Mouse (Mus musculus): Measurements from ENCODE around the gene Lamc1. TPM values are rescaled to one million over a fixed set of nuclear protein-coding genes. Genes with fewer than 3 reads are reported as not detected.

Lamc1 gene
- total and polyA plus RNA-seq, 2 experiments = 8.1 to 11.5 TPM

GRCm38 (mm10) chr1:153312992-153313391 is 19.6 kb downstream of the Lamc1 start:
- H3K27ac ChIP-seq (replicated peaks; ENCODE audit: insufficient read depth, low read depth, low read length) = no peak overlapping the region
- no peaks in the 10 kb centered on the region for H3K36me3 ChIP-seq (ENCODE audit: control insufficient read depth, insufficient read depth, low read length)
- 96% methylated on average over 5 of the region's 5 CpGs for WGBS
- H3K79me2 ChIP-seq (ENCODE audit: control insufficient read depth, insufficient read depth, low read length) = peaks cover 13% of the 10 kb centered on the region; the same call in 1 of the 2 replicates
- TF ChIP-seq CTCF (IDR thresholded peaks at IDR 0.05; ENCODE audit: low read depth, low read length) = no peak
- no peak for TF ChIP-seq POLR2A (IDR thresholded peaks at IDR 0.05; ENCODE audit: extremely low read depth, insufficient read depth, low read length)
- peaks cover 7% of the 10 kb centered on the region for H3K4me1 ChIP-seq (ENCODE audit: control insufficient read depth, insufficient read depth, low read length)
- H3K9ac ChIP-seq (ENCODE audit: low read depth, low read length) = no peak overlapping the region
- no peak for DNase-seq (ENCODE audit: extremely low read depth, low read depth, low spot score)
- H3K27me3 ChIP-seq (ENCODE audit: control insufficient read depth, insufficient read depth, low read length) = no peaks in the 10 kb centered on the region
- H3K4me3 ChIP-seq (ENCODE audit: insufficient read depth, low read depth, low read length) = no peak overlapping the region

DNA sequence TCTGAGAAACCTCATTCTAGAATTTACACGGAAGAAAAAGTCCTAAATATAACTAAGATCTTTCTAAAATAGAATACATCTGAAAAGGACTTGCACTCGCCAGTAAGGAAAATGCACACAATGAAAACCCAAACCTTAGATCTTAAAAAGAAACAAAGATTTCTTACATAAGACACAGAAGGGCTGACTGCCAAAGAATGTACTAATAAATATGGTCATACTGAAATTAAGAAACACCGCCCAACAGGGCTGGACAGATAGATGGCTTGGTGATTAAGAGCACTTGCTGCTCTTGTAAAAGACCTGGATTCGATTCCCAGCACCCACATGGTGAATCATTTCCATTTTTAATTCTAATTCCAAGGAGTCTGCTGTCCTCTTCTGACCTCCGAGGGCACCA is 22.4 kb downstream of the Lamc1 start:
- H3K4me1 ChIP-seq (ENCODE audit: control insufficient read depth, insufficient read depth, low read length) = peaks cover 15% of the 10 kb centered on the region
- no peaks in the 10 kb centered on the region for H3K27me3 ChIP-seq (ENCODE audit: control insufficient read depth, insufficient read depth, low read length)
- H3K27ac ChIP-seq (replicated peaks; ENCODE audit: insufficient read depth, low read depth, low read length) = no peak overlapping the region
- DNase-seq (ENCODE audit: extremely low read depth, low read depth, low spot score) = no peak
- TF ChIP-seq CTCF (IDR thresholded peaks at IDR 0.05; ENCODE audit: low read depth, low read length) = no peak
- no peak for TF ChIP-seq POLR2A (IDR thresholded peaks at IDR 0.05; ENCODE audit: extremely low read depth, insufficient read depth, low read length)
- no peak overlapping the region for H3K9ac ChIP-seq (ENCODE audit: low read depth, low read length)
- H3K4me3 ChIP-seq (ENCODE audit: insufficient read depth, low read depth, low read length) = no peak overlapping the region
- WGBS = 92% methylated on average over 5 of the region's 5 CpGs
- no peaks in the 10 kb centered on the region for H3K36me3 ChIP-seq (ENCODE audit: control insufficient read depth, insufficient read depth, low read length)
- H3K79me2 ChIP-seq (ENCODE audit: control insufficient read depth, insufficient read depth, low read length) = 0 out of 2 replicates have a peak, but pooled peaks cover 1% of the 10 kb centered on the region

GRCm38 (mm10) chr1:153309310-153309709 is 23.3 kb downstream of the Lamc1 start:
- Histone ChIP-seq H3K27me3 (ENCODE audit: control insufficient read depth, insufficient read depth, low read length) (no peaks in the 10 kb centered on the region), H3K4me3 (ENCODE audit: insufficient read depth, low read depth, low read length) (no peak overlapping the region), H3K9ac (ENCODE audit: low read depth, low read length) (no peak overlapping the region), H3K27ac (replicated peaks; ENCODE audit: insufficient read depth, low read depth, low read length) (no peak overlapping the region), H3K4me1 (ENCODE audit: control insufficient read depth, insufficient read depth, low read length) (peaks cover 15% of the 10 kb centered on the region), H3K79me2 (ENCODE audit: control insufficient read depth, insufficient read depth, low read length) (no peaks in the 10 kb centered on the region), H3K36me3 (ENCODE audit: control insufficient read depth, insufficient read depth, low read length) (no peaks in the 10 kb centered on the region)
- DNase-seq (ENCODE audit: extremely low read depth, low read depth, low spot score) = no peak
- 87% methylated on average over 4 of the region's 4 CpGs for WGBS
- TF ChIP-seq CTCF (IDR thresholded peaks at IDR 0.05; ENCODE audit: low read depth, low read length) (no peak), POLR2A (IDR thresholded peaks at IDR 0.05; ENCODE audit: extremely low read depth, insufficient read depth, low read length) (no peak)

DNA sequence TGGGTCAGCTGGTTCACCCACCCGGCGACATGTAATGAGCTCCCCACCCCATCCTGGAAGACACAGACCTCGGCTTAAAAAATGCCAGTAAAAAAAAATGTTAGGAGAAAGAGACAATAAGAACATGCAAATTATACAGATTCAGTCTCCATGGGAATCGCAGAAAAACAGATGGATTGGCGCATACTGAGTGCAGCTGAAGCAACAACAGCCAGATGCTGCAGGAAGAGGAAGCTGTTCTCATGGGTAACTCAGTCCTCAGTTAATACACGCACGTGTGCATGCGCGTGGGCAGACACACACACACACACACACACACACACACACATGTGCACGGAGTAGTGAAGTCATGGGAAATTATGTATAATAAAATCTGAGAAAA is 23.7 kb downstream of the Lamc1 start:
- Histone ChIP-seq H3K79me2 (ENCODE audit: control insufficient read depth, insufficient read depth, low read length) (no peaks in the 10 kb centered on the region), H3K4me3 (ENCODE audit: insufficient read depth, low read depth, low read length) (no peak overlapping the region), H3K36me3 (ENCODE audit: control insufficient read depth, insufficient read depth, low read length) (no peaks in the 10 kb centered on the region), H3K4me1 (ENCODE audit: control insufficient read depth, insufficient read depth, low read length) (peaks cover 15% of the 10 kb centered on the region), H3K27me3 (ENCODE audit: control insufficient read depth, insufficient read depth, low read length) (no peaks in the 10 kb centered on the region), H3K27ac (replicated peaks; ENCODE audit: insufficient read depth, low read depth, low read length) (peak overlapping the region; percentile 30; the same call in 1 of the 2 replicates), H3K9ac (ENCODE audit: low read depth, low read length) (0 out of 2 replicates have a peak overlapping the region, but pooled peaks have one; percentile 3)
- TF ChIP-seq POLR2A (IDR thresholded peaks at IDR 0.05; ENCODE audit: extremely low read depth, insufficient read depth, low read length) = no peak
- no peak for TF ChIP-seq CTCF (IDR thresholded peaks at IDR 0.05; ENCODE audit: low read depth, low read length)
- WGBS = 41% methylated on average over 10 of the region's 10 CpGs
- DNase-seq (ENCODE audit: extremely low read depth, low read depth, low spot score) = no peak

- peaks cover 15% of the 10 kb centered on the region for H3K4me1 ChIP-seq (ENCODE audit: control insufficient read depth, insufficient read depth, low read length)
Observed at GRCm38 (mm10) chr1:153308179-153308914, 24.2 kb downstream of the Lamc1 start.

More at GRCm38 (mm10) chr1:153308179-153308914, 24.2 kb downstream of the Lamc1 start:
- no peaks in the 10 kb centered on the region for H3K79me2 ChIP-seq (ENCODE audit: control insufficient read depth, insufficient read depth, low read length)
- no peak overlapping the region for H3K4me3 ChIP-seq (ENCODE audit: insufficient read depth, low read depth, low read length)
- peak overlapping the region; percentile 30 for H3K27ac ChIP-seq (replicated peaks; ENCODE audit: insufficient read depth, low read depth, low read length)
- H3K27me3 ChIP-seq (ENCODE audit: control insufficient read depth, insufficient read depth, low read length) = no peaks in the 10 kb centered on the region
- WGBS = 23% methylated on average over 9 of the region's 9 CpGs
- no peaks in the 10 kb centered on the region for H3K36me3 ChIP-seq (ENCODE audit: control insufficient read depth, insufficient read depth, low read length)
- TF ChIP-seq POLR2A (IDR thresholded peaks at IDR 0.05; ENCODE audit: extremely low read depth, insufficient read depth, low read length) = no peak
- no peak for TF ChIP-seq CTCF (IDR thresholded peaks at IDR 0.05; ENCODE audit: low read depth, low read length)
- DNase-seq (ENCODE audit: extremely low read depth, low read depth, low spot score) = peak; percentile 40
- H3K9ac ChIP-seq (ENCODE audit: low read depth, low read length) = peak overlapping the region; percentile 3; the same call in 1 of the 2 replicates
